Mouse (Mus musculus) hindbrain, embryonic 16.5 days (tissue): ENCODE data around the gene Capn5. TPM values are rescaled to one million over a fixed set of nuclear protein-coding genes. Genes with fewer than 3 reads are reported as not detected.

ENCODE experiments used
- ATAC-seq: fragments of 200-750 bp; cut with Nextera tagmentation; 2 replicates; pipeline ENCODE4 v1.8.0; 2017; ENCODE audit warnings: moderate TSS enrichment, moderate library complexity
- H3K27ac ChIP-seq: fragments of 300-500 bp; sonication (generic); 2 replicates; pipeline ENCODE4 v1.5.1; 2014; ENCODE audit warnings: low read depth, mild to moderate bottlenecking, control low read depth, low read length, moderate library complexity
- H3K27me3 ChIP-seq: fragments of 300-500 bp; sonication (generic); replicated peaks from 2 replicates; pipeline ENCODE4 v1.6.1; 2014; ENCODE audit warnings: low read length; ENCODE audit not compliant: control insufficient read depth, insufficient read depth
- H3K36me3 ChIP-seq: fragments of 300-500 bp; sonication (generic); 2 replicates; pipeline ENCODE4 v1.6.1; 2014; ENCODE audit warnings: mild to moderate bottlenecking, low read length, moderate library complexity, mixed read lengths; ENCODE audit not compliant: control insufficient read depth, insufficient read depth
- H3K4me1 ChIP-seq: fragments of 300-500 bp; sonication (generic); 2 replicates; pipeline ENCODE4 v1.6.1; 2014; ENCODE audit warnings: low read depth, low read length; ENCODE audit not compliant: control insufficient read depth, insufficient read depth
- H3K4me2 ChIP-seq: fragments of 300-500 bp; sonication (generic); 2 replicates; pipeline ENCODE4 v1.6.1; 2014; ENCODE audit warnings: mild to moderate bottlenecking, low read length, control low read depth, moderate library complexity
- H3K4me3 ChIP-seq: fragments of 300-500 bp; sonication (generic); 2 replicates; pipeline ENCODE4 v1.5.1; 2014; ENCODE audit warnings: mild to moderate bottlenecking, low read length, control low read depth, moderate library complexity
- H3K9ac ChIP-seq: fragments of 300-500 bp; sonication (generic); 2 replicates; pipeline ENCODE4 v1.6.1; 2014; ENCODE audit warnings: low read depth, mild to moderate bottlenecking, control low read depth, low read length, moderate library complexity
- H3K9me3 ChIP-seq: fragments of 300-500 bp; sonication (generic); 2 replicates; pipeline ENCODE4 v1.6.1; 2014; ENCODE audit warnings: mild to moderate bottlenecking, low read length, moderate library complexity; ENCODE audit not compliant: control insufficient read depth
- WGBS: fragments of 180-500 bp; shearing (Covaris S2); extraction: QIAGEN DNeasy Blood & Tissue Kit; methylation state at CpG from one replicate; pipeline ENCODE4 v1.1.7; 2014; 5-methylcytosine and 5-hydroxymethylcytosine counted together
- polyA plus RNA-seq: library from polyadenylated mRNA; unstranded; fragments of >200 nt; fragmentation: Nextera tagmentation; extraction: Ambion mirVana; gene quantifications from 2 replicates; pipeline ENCODE4 v1.2.1, GENCODE M21; 2015

The Capn5 gene
- 27.3 and 31.4 TPM in 2 replicates for polyA plus RNA-seq

DNA sequence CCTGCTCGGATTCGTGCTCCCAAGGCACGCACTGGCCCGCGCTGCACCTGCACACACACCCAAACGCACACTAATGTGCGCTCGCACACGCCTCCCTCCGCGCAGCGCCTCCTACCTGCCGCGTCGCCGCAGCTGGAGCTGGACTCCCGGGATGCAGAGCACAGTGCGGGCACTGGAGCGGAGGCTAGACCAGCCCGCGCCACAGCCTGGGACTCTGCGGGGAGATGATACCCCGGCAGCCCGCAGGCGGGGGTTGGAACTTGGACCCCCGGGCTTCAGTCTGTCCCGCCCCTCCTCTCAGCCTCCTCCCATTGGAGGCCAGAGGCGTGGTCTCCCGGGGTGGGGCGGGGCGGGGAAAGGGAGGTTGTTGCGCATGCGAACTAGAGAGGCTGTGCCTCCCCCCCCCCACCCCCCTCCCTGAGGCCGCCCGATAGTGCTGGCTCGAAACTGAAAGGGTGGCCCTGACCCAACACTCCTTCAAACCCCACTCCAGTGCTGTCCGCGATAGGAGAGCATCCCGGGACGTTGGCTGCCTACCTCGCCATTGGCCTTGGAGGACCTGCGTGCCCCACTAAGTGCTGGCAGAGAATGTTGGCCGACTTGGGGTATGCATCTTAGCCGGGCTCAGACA, at the start of gene Capn5:
Gene Capn5, minus strand, starts transcription at position 346 of the 631 bp plus-strand sequence.
- Histone ChIP-seq H3K4me1 (peaks cover 19% of the 10 kb centered on the region), H3K4me3 (peak within 1 kb of the TSS; percentile 91), H3K4me2 (peak within 1 kb of the TSS; percentile 85), H3K27ac (peak within 1 kb of the TSS; percentile 73), H3K27me3 (no peaks in the 10 kb centered on the region), H3K36me3 (no peaks in the 10 kb centered on the region), H3K9ac (peak within 1 kb of the TSS; percentile 85), H3K9me3 (no peaks in the 10 kb centered on the region)
- peak; percentile 90 for ATAC-seq
- 1% methylated on average over 38 of the region's 44 CpGs for WGBS

DNA sequence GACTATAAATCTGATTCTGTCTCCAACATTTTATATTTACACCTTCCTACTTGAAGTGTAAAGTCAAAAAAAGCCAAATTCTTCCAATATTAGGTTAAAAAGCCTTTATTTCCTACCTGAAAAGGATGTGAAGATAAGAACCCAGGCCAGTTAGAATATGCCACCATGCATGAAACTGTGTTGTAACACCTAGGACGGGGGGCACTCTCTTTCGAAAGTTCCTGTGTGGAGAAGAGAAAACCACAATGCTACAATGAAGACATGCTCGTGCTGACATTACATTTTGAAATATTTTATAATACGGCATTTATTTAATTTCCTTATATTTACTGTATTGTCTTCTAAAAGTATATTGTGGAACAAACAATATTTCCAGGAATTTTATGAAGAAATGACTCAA, 45.7 kb upstream of the Capn5 start:
- Histone ChIP-seq H3K36me3 (no peaks in the 10 kb centered on the region; the same call in 1 of the 2 replicates), H3K27me3 (no peaks in the 10 kb centered on the region), H3K9me3 (no peaks in the 10 kb centered on the region), H3K4me3 (no peak overlapping the region), H3K4me1 (no peaks in the 10 kb centered on the region), H3K4me2 (no peak overlapping the region), H3K27ac (no peak overlapping the region), H3K9ac (no peak overlapping the region)
- ATAC-seq, result no peak
- 92% methylated on average over 4 of the region's 4 CpGs for WGBS

DNA sequence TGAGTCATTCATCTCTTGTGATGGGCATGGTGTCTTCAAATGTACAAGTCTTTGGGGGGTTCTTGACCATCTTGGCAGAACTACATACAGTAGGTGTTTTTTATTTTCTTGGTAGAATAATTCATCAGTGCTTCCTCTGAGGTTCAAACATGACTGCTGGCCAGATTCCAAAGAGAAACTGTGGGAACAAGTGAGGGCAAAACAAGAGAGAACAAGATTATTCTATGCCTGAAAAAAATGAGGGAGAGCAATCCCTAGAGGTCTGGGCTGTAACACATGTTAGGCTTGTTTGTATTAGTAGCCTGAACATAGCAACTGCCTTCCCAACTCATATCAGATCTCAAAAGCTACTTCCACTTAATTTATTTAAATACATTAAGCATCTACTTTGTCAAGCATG, 38.6 kb upstream of the Capn5 start:
- Histone ChIP-seq H3K27me3 (no peaks in the 10 kb centered on the region), H3K27ac (no peak overlapping the region), H3K36me3 (no peaks in the 10 kb centered on the region; the same call in 1 of the 2 replicates), H3K9me3 (no peaks in the 10 kb centered on the region), H3K4me2 (no peak overlapping the region), H3K4me3 (no peak overlapping the region), H3K4me1 (no peaks in the 10 kb centered on the region), H3K9ac (no peak overlapping the region)
- ATAC-seq, result peak; percentile 50; the same call in 1 of the 2 replicates

DNA sequence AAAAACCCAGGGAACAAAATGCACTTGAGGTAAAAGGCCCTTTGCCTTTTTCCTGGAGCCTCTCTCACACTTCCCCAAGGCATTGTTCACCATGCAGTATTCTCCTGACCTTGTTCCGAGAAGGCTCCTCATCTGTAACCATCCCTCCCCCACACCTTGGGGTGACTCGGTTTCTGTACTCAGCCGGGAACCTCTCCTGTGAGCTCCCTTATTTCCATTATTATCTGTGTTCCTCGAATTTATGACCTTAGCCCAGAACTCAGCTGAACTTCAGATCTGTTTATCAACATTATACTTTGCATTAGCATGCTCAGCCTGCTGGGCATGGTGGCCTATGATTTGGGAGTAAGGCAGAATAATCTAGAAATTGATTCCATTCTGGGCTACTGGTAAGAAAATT, 24.9 kb upstream of the Capn5 start:
- Histone ChIP-seq H3K4me3 (no peak overlapping the region), H3K27ac (no peak overlapping the region), H3K9ac (no peak overlapping the region), H3K4me2 (no peak overlapping the region), H3K36me3 (no peaks in the 10 kb centered on the region), H3K27me3 (no peaks in the 10 kb centered on the region), H3K4me1 (no peaks in the 10 kb centered on the region), H3K9me3 (no peaks in the 10 kb centered on the region)
- 80% methylated on average over 4 of the region's 4 CpGs for WGBS
- no peak for ATAC-seq

DNA sequence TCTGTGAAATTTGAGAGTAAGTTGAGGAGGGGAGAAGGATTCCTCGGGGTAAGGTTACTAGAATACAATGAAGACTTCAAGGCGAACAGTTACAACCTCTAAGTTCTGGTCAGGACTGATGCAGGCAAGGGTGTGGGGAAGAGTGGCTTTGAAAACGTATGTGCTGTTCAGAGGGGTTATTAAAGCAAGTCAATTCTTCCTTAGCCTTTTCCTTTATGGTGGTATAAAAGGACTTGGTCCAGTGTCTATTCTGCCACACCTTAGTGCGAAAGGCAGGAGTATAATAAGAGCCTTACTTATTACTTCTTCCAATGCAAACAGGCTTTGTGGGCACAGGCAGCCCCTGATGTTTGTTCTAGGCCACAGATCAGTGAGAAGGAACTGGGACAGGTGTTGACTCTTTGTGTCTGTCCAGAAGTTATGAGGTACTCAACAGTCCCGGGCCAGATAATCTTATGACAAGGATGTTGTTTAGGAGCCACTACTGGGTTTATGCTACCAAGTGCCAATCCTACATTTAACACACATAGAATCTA, 23.5 kb upstream of the Capn5 start:
- Histone ChIP-seq H3K27me3 (peaks cover 2% of the 10 kb centered on the region; the same call in 1 of the 2 replicates), H3K27ac (no peak overlapping the region), H3K4me3 (no peak overlapping the region), H3K36me3 (no peaks in the 10 kb centered on the region), H3K9ac (no peak overlapping the region), H3K9me3 (no peaks in the 10 kb centered on the region), H3K4me2 (no peak overlapping the region), H3K4me1 (no peaks in the 10 kb centered on the region)
- WGBS, result 90% methylated on average over 5 of the region's 5 CpGs
- no peak for ATAC-seq

DNA sequence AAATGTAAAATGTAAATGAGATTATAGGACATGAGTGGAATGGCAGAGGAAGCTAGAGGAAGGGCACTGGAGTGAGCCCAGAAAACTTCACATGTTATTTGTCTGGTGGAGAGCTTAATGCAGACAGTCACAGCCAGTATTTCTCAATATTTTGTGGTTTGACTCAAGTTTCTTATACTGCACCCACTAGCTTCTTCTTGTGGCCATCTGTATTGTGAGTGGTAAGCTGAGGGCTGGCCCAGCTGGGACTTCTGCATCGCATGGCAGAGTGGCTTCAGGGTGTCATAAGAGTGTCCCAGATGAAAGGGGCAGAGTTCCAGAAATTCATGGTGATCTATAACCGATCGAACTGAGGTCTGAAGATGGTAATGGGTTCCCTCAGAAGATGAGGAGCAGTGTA, 22.3 kb upstream of the Capn5 start:
- H3K9ac ChIP-seq, result no peak overlapping the region
- no peak overlapping the region for H3K4me3 ChIP-seq
- peaks cover 7% of the 10 kb centered on the region for H3K27me3 ChIP-seq
- 89% methylated on average over 3 of the region's 3 CpGs for WGBS
- no peak overlapping the region for H3K4me2 ChIP-seq
- no peaks in the 10 kb centered on the region for H3K4me1 ChIP-seq
- H3K9me3 ChIP-seq, result no peaks in the 10 kb centered on the region
- ATAC-seq, result no peak
- H3K36me3 ChIP-seq, result no peaks in the 10 kb centered on the region
- H3K27ac ChIP-seq, result no peak overlapping the region

DNA sequence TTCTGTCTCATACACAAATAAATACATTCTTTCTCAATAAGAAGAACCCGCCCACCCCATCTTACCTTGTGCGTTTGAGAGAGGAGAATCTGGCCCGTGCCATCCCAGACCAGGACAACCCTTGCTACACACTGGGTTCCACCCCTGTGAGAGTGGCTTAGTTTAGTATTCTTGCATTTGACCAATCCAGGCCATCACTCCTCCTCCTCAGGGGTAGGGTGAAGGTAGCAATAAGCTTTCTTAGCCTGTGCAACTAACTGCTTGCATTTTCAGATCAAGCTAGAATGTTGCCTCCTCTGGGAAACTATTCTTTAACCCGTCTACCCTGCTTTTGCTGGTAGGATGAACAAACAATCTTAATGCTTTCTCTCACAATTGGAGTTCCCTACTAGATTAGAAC, 21.3 kb upstream of the Capn5 start, which contains the start of gene B3gnt6:
Gene B3gnt6, minus strand, starts transcription at position 101 of the 400 bp plus-strand sequence.
- Histone ChIP-seq H3K4me2 (no peak within 1 kb of the TSS), H3K4me3 (no peak within 1 kb of the TSS), H3K36me3 (no peaks in the 10 kb centered on the region), H3K4me1 (peaks cover 2% of the 10 kb centered on the region), H3K9ac (no peak within 1 kb of the TSS), H3K27me3 (peaks cover 13% of the 10 kb centered on the region), H3K27ac (no peak within 1 kb of the TSS), H3K9me3 (no peaks in the 10 kb centered on the region)
- 96% methylated on average over 4 of the region's 4 CpGs for WGBS
- no peak for ATAC-seq

DNA sequence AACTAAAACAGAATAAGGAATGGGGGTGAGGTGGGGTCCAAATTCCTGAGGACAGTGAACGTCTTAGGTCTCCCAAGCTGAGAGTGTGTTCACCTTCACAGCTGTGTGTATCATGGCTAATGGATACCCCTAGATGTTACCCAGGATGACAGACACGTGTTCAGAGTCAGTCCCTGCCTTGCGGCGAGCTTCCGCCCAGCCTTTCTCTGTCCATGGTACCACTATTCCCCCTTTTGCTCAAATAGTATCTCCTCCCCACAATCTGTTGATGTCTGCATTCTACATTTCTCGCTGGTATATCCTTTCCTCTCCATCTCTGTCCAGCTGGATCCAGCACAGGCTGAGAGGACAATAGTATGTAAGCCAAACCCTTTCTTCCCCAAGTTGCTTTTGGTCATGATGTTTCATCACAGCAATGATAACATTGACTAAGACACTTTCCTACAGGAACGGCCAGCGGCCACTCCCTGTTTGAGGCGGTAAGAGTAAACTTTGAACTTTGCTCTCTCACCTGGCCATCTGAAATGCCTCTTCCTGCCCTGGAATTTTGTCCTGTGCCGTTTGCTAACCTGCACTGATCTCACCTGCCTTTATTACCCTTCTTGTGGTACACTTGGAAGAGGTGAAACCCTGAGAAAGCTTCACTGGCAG, 17.2 kb upstream of the Capn5 start:
- H3K4me2 ChIP-seq, result no peak overlapping the region
- H3K27me3 ChIP-seq, result peaks cover 29% of the 10 kb centered on the region
- H3K27ac ChIP-seq, result no peak overlapping the region
- H3K9ac ChIP-seq, result no peak overlapping the region
- no peak for ATAC-seq
- H3K4me1 ChIP-seq, result peaks cover 15% of the 10 kb centered on the region
- no peaks in the 10 kb centered on the region for H3K36me3 ChIP-seq
- H3K9me3 ChIP-seq, result no peaks in the 10 kb centered on the region
- 60% methylated on average over 10 of the region's 10 CpGs for WGBS
- H3K4me3 ChIP-seq, result no peak overlapping the region

DNA sequence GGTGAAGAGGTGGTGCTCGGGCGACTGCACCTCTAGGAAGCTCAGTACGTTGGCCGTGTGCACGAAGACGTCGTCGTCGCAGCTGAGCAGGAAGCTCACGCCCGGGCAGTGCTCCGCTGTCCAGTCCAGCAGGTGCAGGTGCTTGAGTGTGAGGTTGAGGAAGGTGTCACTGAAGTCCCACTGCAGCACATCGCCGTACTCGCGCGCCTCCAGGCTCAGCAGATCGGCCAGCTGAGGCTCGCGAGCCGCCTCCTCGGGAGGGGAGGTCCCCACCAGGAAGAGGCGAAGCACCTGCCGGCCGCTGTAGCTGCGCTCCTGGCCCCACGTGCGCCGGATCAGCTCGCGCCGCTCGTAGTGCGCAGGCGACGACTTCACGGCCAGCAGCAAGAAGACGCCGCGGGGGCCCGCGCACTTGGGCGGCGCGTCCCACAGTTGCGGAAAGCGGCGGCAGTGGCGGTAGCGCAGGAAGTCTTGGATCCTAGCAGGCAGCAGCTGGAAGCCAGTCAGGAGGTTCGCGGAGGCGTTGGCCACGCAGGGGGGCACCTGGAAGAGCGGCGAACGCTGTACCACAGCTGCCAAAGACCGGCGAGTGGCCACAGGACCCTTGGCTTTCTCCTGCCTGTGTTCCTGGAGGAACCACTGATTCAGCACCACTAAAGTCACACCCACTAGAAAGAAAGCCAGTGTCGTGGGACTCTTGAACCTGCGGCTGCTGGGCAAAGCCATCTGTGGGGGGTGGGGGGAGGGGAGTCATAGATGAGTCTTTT, 16.1 kb upstream of the Capn5 start:
- ATAC-seq, result peak; percentile 80
- Histone ChIP-seq H3K9me3 (no peaks in the 10 kb centered on the region), H3K27me3 (peaks cover 29% of the 10 kb centered on the region)

More for the DNA sequence above, 16.1 kb upstream of the Capn5 start:
- no peak overlapping the region for H3K27ac ChIP-seq
- H3K36me3 ChIP-seq, result no peaks in the 10 kb centered on the region
- H3K4me1 ChIP-seq, result peaks cover 15% of the 10 kb centered on the region
- H3K9ac ChIP-seq, result peak overlapping the region; percentile 60
- 1% methylated on average over 58 of the region's 61 CpGs for WGBS
- peak overlapping the region; percentile 97 for H3K4me2 ChIP-seq
- H3K4me3 ChIP-seq, result peak overlapping the region; percentile 53
